Mouse (Mus musculus) layer of hippocampus, adult 8-10 months (tissue): ENCODE results near the gene Nod2. TPM values are rescaled to one million over a fixed set of nuclear protein-coding genes. Genes with fewer than 3 reads are reported as not detected.

ENCODE experiments used
- DNase-seq, 2 experiments: peaks; one replicate each; pipeline ENCODE4 v3.0.0; 2022; ENCODE audit warnings: low spot score in 2 of 2
- total RNA-seq, 4 experiments: library from RNA; stranded (reverse); gene quantifications; 2 replicates each; pipeline ENCODE4 v1.2.4; 2022

Gene Nod2
- total RNA-seq: under 1 TPM; 0.22 to 0.82 (median 0.42) TPM

- no peak for DNase-seq
These were observed at the start of gene Nod2 for GRCm38 (mm10) chr8:88646837-88647778. TSS of gene Nod2 (plus strand) at chr8:88647315.

- DNase-seq: no peak
These were observed 48.5 kb upstream of the Nod2 start for GRCm38 (mm10) chr8:88598578-88598977.

- DNase-seq: no peak
These were observed 47.6 kb upstream of the Nod2 start for GRCm38 (mm10) chr8:88599491-88599890.

- no peak for DNase-seq
These were observed 43.6 kb upstream of the Nod2 start for GRCm38 (mm10) chr8:88603446-88603989.

GRCm38 (mm10) chr8:88604065-88605038 lies 42.8 kb upstream of the Nod2 start:
- DNase-seq: no peak

GRCm38 (mm10) chr8:88605361-88606040 lies 41.6 kb upstream of the Nod2 start:
- no peak for DNase-seq

GRCm38 (mm10) chr8:88609036-88609435 lies 38.1 kb upstream of the Nod2 start:
- DNase-seq: no peak

- DNase-seq: no peak
These were observed 36.8 kb upstream of the Nod2 start for GRCm38 (mm10) chr8:88610271-88610670.

- no peak for DNase-seq
These were observed 32.1 kb upstream of the Nod2 start for GRCm38 (mm10) chr8:88614981-88615380.

- DNase-seq: no peak
These were observed 28.5 kb upstream of the Nod2 start for GRCm38 (mm10) chr8:88618612-88619011.

GRCm38 (mm10) chr8:88619513-88619912 lies 27.6 kb upstream of the Nod2 start:
- DNase-seq: no peak

GRCm38 (mm10) chr8:88620931-88621330 lies 26.2 kb upstream of the Nod2 start:
- DNase-seq: no peak

- DNase-seq: peak; percentile 44 to 83
These were observed 25.7 kb upstream of the Nod2 start for GRCm38 (mm10) chr8:88621408-88621807.

GRCm38 (mm10) chr8:88623351-88623750 lies 23.8 kb upstream of the Nod2 start:
- DNase-seq: no peak

- DNase-seq: no peak
These were observed 22.8 kb upstream of the Nod2 start for GRCm38 (mm10) chr8:88624276-88624675.

- no peak for DNase-seq
These were observed 20.7 kb upstream of the Nod2 start for GRCm38 (mm10) chr8:88626433-88626832.

- DNase-seq: no peak
These were observed 20.2 kb upstream of the Nod2 start for GRCm38 (mm10) chr8:88626940-88627264.

GRCm38 (mm10) chr8:88627265-88627991 lies 19.7 kb upstream of the Nod2 start:
- peak; percentile 45 to 74 for DNase-seq

GRCm38 (mm10) chr8:88628001-88628774 lies 18.9 kb upstream of the Nod2 start:
- peak; percentile 56 to 59 for DNase-seq

GRCm38 (mm10) chr8:88630225-88630624 lies 16.9 kb upstream of the Nod2 start:
- no peak for DNase-seq
